Mouse (Mus musculus) neural tube, embryonic 15.5 days (tissue): ENCODE results near the gene Plekhm3. TPM values are rescaled to one million over a fixed set of nuclear protein-coding genes. Genes with fewer than 3 reads are reported as not detected.

ENCODE experiments used
- polyA plus RNA-seq: library from polyadenylated mRNA; unstranded; fragments of >200 nt; fragmentation: Nextera tagmentation; extraction: Ambion mirVana; gene quantifications from 2 replicates; pipeline ENCODE4 v1.2.1, GENCODE M21; 2015

Plekhm3 gene
- polyA plus RNA-seq, 1 experiment from 2014 or later: 12.0 TPM

Other genes starting within 250 kb of the Plekhm3 start
- 0.26 and 0.74 TPM in 2 replicates for gene Fzd5, start 219.1 kb downstream of the Plekhm3 start, polyA plus RNA-seq
- 0.38 TPM in 1 of 2 replicates, not detected in the other for gene Akr1cl, start 75.9 kb upstream of the Plekhm3 start, polyA plus RNA-seq
- gene Cryge, start 94.3 kb upstream of the Plekhm3 start, polyA plus RNA-seq: not detected in 2 replicates
- not detected in 2 replicates for gene Crygd, start 106.6 kb upstream of the Plekhm3 start, polyA plus RNA-seq
- not detected in 2 replicates for gene Crygc, start 116.9 kb upstream of the Plekhm3 start, polyA plus RNA-seq
- 0.69 and 1.6 TPM in 2 replicates for gene Crygb, start 125.5 kb upstream of the Plekhm3 start, polyA plus RNA-seq
- 0.35 TPM in 1 of 2 replicates, not detected in the other for gene Cryga, start 146.5 kb upstream of the Plekhm3 start, polyA plus RNA-seq
- 0.56 TPM in 1 of 2 replicates, not detected in the other for gene Gm28845, start 162.7 kb upstream of the Plekhm3 start, polyA plus RNA-seq
- gene D630023F18Rik, start 166.4 kb upstream of the Plekhm3 start, polyA plus RNA-seq: 2.3 and 2.4 TPM in 2 replicates
- 397 and 446 TPM in 2 replicates for gene Idh1, start 229.7 kb upstream of the Plekhm3 start, polyA plus RNA-seq
- gene Pikfyve, start 229.9 kb upstream of the Plekhm3 start, polyA plus RNA-seq: 9.5 and 9.6 TPM in 2 replicates